Comparison of ENCODE assay signal across 12 mouse cellular contexts in genomic region chr12:30402651-30403050, GRCm38 (mm10). TPM values are rescaled to one million over a fixed set of nuclear protein-coding genes. Genes with fewer than 3 reads are reported as not detected.
"Had no signal": no experiment of that assay in that cellular context is flagged by ENCODE, and none has a peak within 500 bp of the region (broad histone marks: within the 10 kb centered on the region; RNA-seq: fewer than 3 reads in every experiment).

No protein-coding gene starts in this region.

- H3K27ac ChIP-seq: liver, embryonic 13.5 days had no signal

- H3K4me1 ChIP-seq: liver, embryonic 13.5 days had no signal

- H3K9me3 ChIP-seq: liver, embryonic 13.5 days had no signal

- H3K9ac ChIP-seq: liver, embryonic 13.5 days had no signal

- H3K4me3 ChIP-seq: liver, embryonic 13.5 days had no signal

- H3K4me2 ChIP-seq: liver, embryonic 13.5 days; midbrain, embryonic 11.5 days had no signal

- H3K27me3 ChIP-seq: liver, embryonic 13.5 days had no signal

- H3K36me3 ChIP-seq: liver, embryonic 13.5 days had no signal

- DNase-seq: kidney, postnatal 14 days; kidney, postnatal 4 days; liver, embryonic 13.5 days; lung, adult 2 months; lung, postnatal 14 days; lung, postnatal 4 days; midbrain, embryonic 14.5 days; thymus, adult 18-20 months; thymus, postnatal 36 days had no signal

RNA-seq across cellular contexts. Expression of gene Sntg2, which starts 29.5 kb away (rescaled TPM):
- total RNA-seq: megakaryocyte progenitor cell, adult 5-6 weeks; megakaryocyte-erythroid progenitor cell, adult 5-6 weeks had no signal
